Mouse (Mus musculus) lung, postnatal 0 days (tissue): ENCODE data around the gene Gm49333. TPM values are rescaled to one million over a fixed set of nuclear protein-coding genes. Genes with fewer than 3 reads are reported as not detected.
A peak's percentile ranks its signal among the peaks of the same experiment; 100 is the strongest.

Source experiments
- ATAC-seq: fragments of 200-750 bp; cut with Nextera tagmentation; 2 replicates; pipeline ENCODE4 v1.8.0; 2017; ENCODE audit warnings: moderate library complexity
- DNase-seq: peaks from one replicate; pipeline ENCODE4 v3.0.0-alpha.2; 2016; ENCODE audit warnings: low spot score
- H3K27ac ChIP-seq: fragments of 300-500 bp; sonication (generic); 2 replicates; pipeline ENCODE4 v1.5.1; 2014; ENCODE audit warnings: antibody characterized with exemption, mild to moderate bottlenecking, low read length, mixed read lengths
- H3K27me3 ChIP-seq: fragments of 300-500 bp; sonication (generic); replicated peaks from 2 replicates; pipeline ENCODE4 v1.6.1; 2014; ENCODE audit warnings: low read length, mixed read lengths; ENCODE audit not compliant: insufficient read depth
- H3K36me3 ChIP-seq: fragments of 300-500 bp; sonication (generic); 2 replicates; pipeline ENCODE4 v1.6.1; 2014; ENCODE audit warnings: low read length, mixed read lengths; ENCODE audit not compliant: insufficient read depth
- H3K4me1 ChIP-seq: fragments of 300-500 bp; sonication (generic); 2 replicates; pipeline ENCODE4 v1.6.1; 2014; ENCODE audit warnings: antibody characterized with exemption, low read depth, low read length, mixed read lengths; ENCODE audit not compliant: insufficient read depth
- H3K4me2 ChIP-seq: fragments of 300-500 bp; sonication (generic); replicated peaks from 2 replicates; pipeline ENCODE4 v1.6.1; 2014; ENCODE audit warnings: low read depth, mild to moderate bottlenecking, low read length, moderate library complexity, mixed read lengths
- H3K4me3 ChIP-seq: fragments of 300-500 bp; sonication (generic); 2 replicates; pipeline ENCODE4 v1.5.1; 2014; ENCODE audit warnings: low read depth, low read length
- H3K9ac ChIP-seq: fragments of 300-500 bp; sonication (generic); replicated peaks from 2 replicates; pipeline ENCODE4 v1.6.1; 2014; ENCODE audit warnings: low read depth, mild to moderate bottlenecking
- H3K9me3 ChIP-seq: fragments of 300-500 bp; sonication (generic); 2 replicates; pipeline ENCODE4 v1.6.1; 2016; ENCODE audit warnings: low read length, mixed read lengths
- CTCF ChIP-seq: IDR thresholded peaks from 2 replicates; pipeline ENCODE4 v1.5.1; 2016; ENCODE audit warnings: antibody characterized with exemption, mild to moderate bottlenecking
- EP300 ChIP-seq: IDR thresholded peaks from 2 replicates; pipeline ENCODE4 v1.6.1; 2016; ENCODE audit warnings: antibody characterized with exemption, mild to moderate bottlenecking, control low read depth
- WGBS: fragments of 180-500 bp; shearing (Covaris S2); extraction: QIAGEN DNeasy Blood & Tissue Kit; methylation state at CpG from one replicate; pipeline ENCODE4 v1.1.7; 2014; 5-methylcytosine and 5-hydroxymethylcytosine counted together
- polyA plus RNA-seq: library from polyadenylated mRNA; unstranded; fragments of >200 nt; fragmentation: Nextera tagmentation; extraction: Ambion mirVana; gene quantifications from 2 replicates; pipeline ENCODE4 v1.2.1, GENCODE M21; 2015

Gene Gm49333
- 0.08 TPM in 1 of 2 replicates, not detected in the other for polyA plus RNA-seq

DNA sequence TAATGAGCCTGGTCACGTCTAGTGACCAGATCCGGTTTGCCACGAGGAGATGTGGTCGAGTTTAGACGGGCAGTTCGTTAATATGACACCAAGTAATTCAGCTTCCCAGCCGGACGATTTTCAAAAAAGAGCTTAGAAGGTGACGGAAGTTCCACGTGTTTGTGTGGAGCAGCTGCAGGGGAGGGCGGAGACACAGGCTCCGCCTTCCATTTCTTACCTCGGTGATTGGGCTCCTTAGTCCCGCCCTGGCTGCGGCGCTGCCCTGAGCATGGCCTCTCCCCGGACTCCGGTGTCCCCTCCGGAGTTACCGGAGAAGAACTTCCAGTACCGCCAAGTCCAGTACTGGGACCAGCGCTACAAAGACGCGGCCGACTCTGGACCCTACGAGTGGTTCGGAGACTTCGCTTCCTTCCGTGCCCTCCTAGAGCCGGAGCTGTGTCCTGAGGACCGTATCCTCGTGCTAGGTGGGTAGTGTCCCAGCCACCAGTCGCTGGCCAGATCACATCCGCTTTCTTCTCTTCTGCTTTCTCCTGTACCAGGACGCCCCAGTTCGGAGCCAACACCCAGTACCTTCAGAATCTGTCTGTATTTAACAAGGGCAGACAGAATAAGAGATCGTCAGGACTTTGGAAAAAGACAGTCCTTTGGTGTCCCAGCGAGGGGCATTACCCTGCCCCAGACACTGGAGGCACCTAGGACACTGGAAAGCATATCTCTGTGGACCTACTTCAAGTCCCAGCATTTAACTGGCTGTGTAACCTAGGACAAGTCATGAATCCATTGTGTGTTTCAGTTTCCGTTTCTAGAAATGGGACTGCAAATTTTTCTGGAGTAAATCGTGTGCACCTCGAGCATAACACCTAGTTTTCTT, at the start of gene Gm49333, which contains the start of the genes Eef1akmt4 and Alg3:
TSS of gene Gm49333 (plus strand) at position 254 of the 871 bp plus-strand sequence.
TSS of gene Eef1akmt4 (plus strand) at position 237 of the 871 bp plus-strand sequence.
TSS of gene Alg3 (minus strand) at position 379 of the 871 bp plus-strand sequence.
- TF ChIP-seq EP300 (0 out of 2 replicates have a peak, but pooled peaks have one; percentile 9), CTCF (no peak)
- Histone ChIP-seq H3K4me3 (peak within 1 kb of the TSS; percentile 59), H3K27me3 (no peaks in the 10 kb centered on the region), H3K27ac (peak within 1 kb of the TSS; percentile 65), H3K4me1 (no peaks in the 10 kb centered on the region; the same call in 1 of the 2 replicates), H3K4me2 (peak within 1 kb of the TSS; percentile 82), H3K9me3 (no peaks in the 10 kb centered on the region), H3K36me3 (0 out of 2 replicates have a peak, but pooled peaks cover 2% of the 10 kb centered on the region), H3K9ac (peak within 1 kb of the TSS; percentile 50)
- 1% methylated on average over 41 of the region's 41 CpGs for WGBS
- peak; percentile 99 for ATAC-seq
- DNase-seq, result peak; percentile 98

DNA sequence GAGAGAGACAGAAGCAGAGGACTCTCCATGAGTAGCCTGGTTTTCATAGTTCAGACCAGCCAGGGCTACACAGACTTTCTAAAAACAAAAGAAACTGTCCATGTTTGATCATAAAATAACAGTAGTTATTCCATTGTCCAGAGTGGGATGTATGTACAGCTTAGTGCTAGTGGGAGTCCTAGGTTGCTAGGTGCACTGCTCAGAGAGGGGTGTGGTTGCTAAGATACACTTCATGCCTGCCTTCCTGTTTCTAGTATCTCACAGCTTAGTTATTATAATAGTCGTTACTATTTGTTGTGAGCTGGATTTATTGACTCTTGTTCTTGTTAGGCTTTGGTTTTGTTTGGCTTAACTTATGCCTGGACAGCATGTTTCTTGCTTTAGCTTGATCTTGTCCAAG, 46.3 kb upstream of the Gm49333 start:
- H3K4me3 ChIP-seq, result no peak overlapping the region
- ATAC-seq (no peak), DNase-seq (no peak)
- no peaks in the 10 kb centered on the region for H3K27me3 ChIP-seq
- H3K36me3 ChIP-seq, result peaks cover 9% of the 10 kb centered on the region; the same call in 1 of the 2 replicates
- 59% methylated on average over 1 of the region's 1 CpGs for WGBS
- no peak overlapping the region for H3K9ac ChIP-seq
- H3K9me3 ChIP-seq, result no peaks in the 10 kb centered on the region
- no peaks in the 10 kb centered on the region for H3K4me1 ChIP-seq
- no peak overlapping the region for H3K4me2 ChIP-seq
- TF ChIP-seq CTCF (no peak), EP300 (no peak)
- no peak overlapping the region for H3K27ac ChIP-seq

DNA sequence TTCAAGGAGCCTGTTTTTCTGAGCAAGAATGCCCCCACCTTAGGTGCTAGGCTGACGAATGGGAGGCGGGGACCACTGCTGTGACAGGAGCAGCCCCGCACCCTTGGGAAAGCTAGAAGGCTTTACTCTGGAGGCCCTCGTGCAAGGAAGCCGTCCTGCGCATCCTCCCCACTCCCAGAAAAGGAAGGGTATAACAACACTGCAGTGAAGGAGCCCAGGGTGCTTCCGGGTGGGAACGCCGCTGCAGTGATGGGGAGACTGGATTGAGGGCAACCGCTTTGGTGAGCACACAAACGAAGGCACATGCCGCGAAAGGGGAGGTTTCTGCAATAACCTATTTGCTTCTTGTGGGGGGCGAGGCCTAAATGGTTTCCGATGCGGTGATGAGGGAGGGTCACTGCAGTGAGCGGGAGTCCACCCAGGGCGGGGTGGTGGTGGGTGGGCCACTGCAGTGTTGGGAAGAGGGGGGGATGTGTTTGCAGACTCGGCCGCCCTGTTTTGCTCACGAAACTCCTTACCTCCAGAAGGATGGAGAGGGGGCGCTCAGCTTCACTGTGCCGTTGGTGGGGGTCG, 22.0 kb upstream of the Gm49333 start, which contains the start of gene Vwa5b2:
TSS of gene Vwa5b2 (plus strand) at position 106 of the 573 bp plus-strand sequence.
- DNase-seq, result no peak
- no peak for ATAC-seq
- Histone ChIP-seq H3K27ac (no peak within 1 kb of the TSS), H3K4me3 (peak within 1 kb of the TSS; percentile 40), H3K4me1 (no peaks in the 10 kb centered on the region; the same call in 1 of the 2 replicates), H3K36me3 (no peaks in the 10 kb centered on the region), H3K27me3 (peaks cover 40% of the 10 kb centered on the region), H3K9ac (no peak within 1 kb of the TSS), H3K9me3 (no peaks in the 10 kb centered on the region), H3K4me2 (peak within 1 kb of the TSS; percentile 60)
- no peak for TF ChIP-seq EP300
- no peak for TF ChIP-seq CTCF
- 1% methylated on average over 20 of the region's 24 CpGs for WGBS

DNA sequence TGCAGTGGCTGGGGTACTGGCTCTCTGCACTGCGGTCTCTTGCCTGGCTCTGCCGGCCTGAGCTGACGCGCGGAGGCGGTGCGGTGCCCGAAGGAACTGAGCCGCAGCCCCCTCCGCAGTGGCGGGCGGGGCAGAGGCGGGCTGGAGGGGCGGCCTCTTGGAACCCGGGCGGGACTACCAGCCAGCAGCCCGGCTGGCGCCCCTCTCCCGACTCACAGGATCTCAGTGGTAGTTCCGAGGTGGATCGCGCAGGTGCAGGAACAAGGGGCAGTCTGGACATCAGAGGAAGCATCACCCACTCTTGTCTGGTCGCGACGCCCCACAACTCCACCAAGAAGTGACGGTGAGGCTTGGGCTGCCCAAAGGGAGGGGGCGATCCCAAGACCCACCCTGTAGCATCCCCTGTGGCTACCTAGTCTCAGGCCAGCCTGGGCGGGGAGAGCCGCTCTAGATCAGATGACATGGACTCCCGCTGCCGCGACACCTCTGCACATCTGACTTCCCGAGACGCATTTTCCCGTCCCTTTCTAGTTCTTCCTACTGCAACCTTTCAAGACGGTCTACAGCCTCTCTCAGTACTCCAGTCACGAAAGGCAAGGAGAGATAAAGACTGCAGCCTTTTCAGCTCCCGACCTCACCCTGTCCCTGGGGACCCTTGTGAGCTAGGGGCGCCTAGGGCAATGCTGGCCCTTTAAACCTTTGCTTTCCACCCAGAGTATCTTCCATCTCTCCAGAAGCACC, 21.3 kb upstream of the Gm49333 start:
- Histone ChIP-seq H3K27ac (no peak overlapping the region), H3K9me3 (no peaks in the 10 kb centered on the region), H3K4me1 (no peaks in the 10 kb centered on the region; the same call in 1 of the 2 replicates), H3K4me3 (peak overlapping the region; percentile 40), H3K4me2 (peak overlapping the region; percentile 60), H3K9ac (no peak overlapping the region), H3K36me3 (no peaks in the 10 kb centered on the region), H3K27me3 (peaks cover 40% of the 10 kb centered on the region)
- DNase-seq (no peak), ATAC-seq (peak; percentile 38)
- WGBS, result under 1% methylated on average over 32 of the region's 39 CpGs
- TF ChIP-seq EP300, result no peak
- TF ChIP-seq CTCF, result no peak

- no peak for ATAC-seq
- H3K4me3 ChIP-seq, result peak overlapping the region; percentile 40; the same call in 1 of the 2 replicates
- no peaks in the 10 kb centered on the region for H3K36me3 ChIP-seq
- no peaks in the 10 kb centered on the region for H3K9me3 ChIP-seq
- peaks cover 40% of the 10 kb centered on the region for H3K27me3 ChIP-seq
- TF ChIP-seq EP300 (no peak), CTCF (no peak)
- 6% methylated on average over 17 of the region's 17 CpGs for WGBS
- H3K4me1 ChIP-seq, result no peaks in the 10 kb centered on the region; the same call in 1 of the 2 replicates
- H3K9ac ChIP-seq, result no peak overlapping the region
- H3K4me2 ChIP-seq, result peak overlapping the region; percentile 60; the same call in 1 of the 2 replicates
- no peak overlapping the region for H3K27ac ChIP-seq
- DNase-seq, result no peak
These were observed 20.8 kb upstream of the Gm49333 start for GRCm38 (mm10) chr16:20590680-20591038.
